Mouse (Mus musculus) midbrain, embryonic 13.5 days (tissue): ENCODE measurements at regions not wholly inside any gene's neighbourhood (a gene's known extent, or its start where the extent isn't known, plus 50 kb on each side); places are given as distances from the start of the nearest gene placed in this dataset.
A peak's percentile ranks its signal among the peaks of the same experiment; 100 is the strongest.

Experiments
- ATAC-seq: fragments of 200-750 bp; cut with Nextera tagmentation; 2 replicates; pipeline ENCODE4 v1.8.0; 2017; ENCODE audit warnings: mild to moderate bottlenecking, moderate TSS enrichment, moderate library complexity
- H3K27ac ChIP-seq: fragments of 300-500 bp; sonication (generic); 2 replicates; pipeline ENCODE4 v1.5.1; 2015; ENCODE audit warnings: inconsistent platforms, mild to moderate bottlenecking, moderate library complexity
- H3K27me3 ChIP-seq: fragments of 300-500 bp; sonication (generic); 2 replicates; pipeline ENCODE4 v1.6.1; 2015; ENCODE audit warnings: mild to moderate bottlenecking, inconsistent platforms
- H3K36me3 ChIP-seq: fragments of 300-500 bp; sonication (generic); 2 replicates; pipeline ENCODE4 v1.6.1; 2015; ENCODE audit warnings: mild to moderate bottlenecking, inconsistent platforms
- H3K4me1 ChIP-seq: fragments of 300-500 bp; sonication (generic); replicated peaks from 2 replicates; pipeline ENCODE4 v1.6.1; 2015; ENCODE audit warnings: inconsistent platforms
- H3K4me2 ChIP-seq: fragments of 300-500 bp; sonication (generic); replicated peaks from 2 replicates; pipeline ENCODE4 v1.6.1; 2015; ENCODE audit warnings: moderate library complexity, mild to moderate bottlenecking, inconsistent platforms
- H3K4me3 ChIP-seq: fragments of 300-500 bp; sonication (generic); replicated peaks from 2 replicates; pipeline ENCODE4 v1.5.1; 2015; ENCODE audit warnings: mild to moderate bottlenecking, inconsistent platforms
- H3K9ac ChIP-seq: fragments of 300-500 bp; sonication (generic); replicated peaks from 2 replicates; pipeline ENCODE4 v1.6.1; 2015; ENCODE audit warnings: mild to moderate bottlenecking, inconsistent platforms
- H3K9me3 ChIP-seq: fragments of 300-500 bp; sonication (generic); 2 replicates; pipeline ENCODE4 v1.6.1; 2016; ENCODE audit warnings: mild to moderate bottlenecking, inconsistent platforms
- WGBS: fragments of 180-500 bp; shearing (Covaris S2); methylation state at CpG from one replicate; pipeline ENCODE4 v1.1.7; 2015; 5-methylcytosine and 5-hydroxymethylcytosine counted together

DNA sequence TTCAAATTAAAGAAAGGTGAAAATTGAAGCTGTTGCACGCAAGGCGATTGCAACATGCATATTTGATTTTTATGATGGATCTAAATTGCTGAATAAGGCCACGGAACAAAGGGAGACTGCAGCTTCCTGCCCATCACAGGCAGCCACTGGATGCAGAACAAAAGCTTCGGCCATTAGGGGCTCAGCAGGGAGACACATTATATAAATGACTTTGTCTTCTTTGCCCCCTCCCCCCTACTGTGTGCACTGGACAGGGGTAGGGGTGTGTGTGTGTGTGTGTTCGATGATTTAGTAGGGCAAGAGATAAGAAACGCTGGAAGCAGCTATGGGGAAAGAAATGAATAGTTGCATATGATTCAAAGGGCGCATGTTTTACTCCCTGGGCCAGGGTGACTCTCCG is 481.2 kb upstream of the Pmfbp1 start:
- Histone ChIP-seq H3K4me3 (no peak overlapping the region), H3K27me3 (no peaks in the 10 kb centered on the region), H3K36me3 (no peaks in the 10 kb centered on the region), H3K4me2 (no peak overlapping the region), H3K9me3 (no peaks in the 10 kb centered on the region), H3K4me1 (peaks cover 12% of the 10 kb centered on the region), H3K9ac (no peak overlapping the region), H3K27ac (peak overlapping the region; percentile 79)
- ATAC-seq, result peak; percentile 69; the same call in 1 of the 2 replicates
- 14% methylated on average over 8 of the region's 8 CpGs for whole genome bisulfite sequencing

DNA sequence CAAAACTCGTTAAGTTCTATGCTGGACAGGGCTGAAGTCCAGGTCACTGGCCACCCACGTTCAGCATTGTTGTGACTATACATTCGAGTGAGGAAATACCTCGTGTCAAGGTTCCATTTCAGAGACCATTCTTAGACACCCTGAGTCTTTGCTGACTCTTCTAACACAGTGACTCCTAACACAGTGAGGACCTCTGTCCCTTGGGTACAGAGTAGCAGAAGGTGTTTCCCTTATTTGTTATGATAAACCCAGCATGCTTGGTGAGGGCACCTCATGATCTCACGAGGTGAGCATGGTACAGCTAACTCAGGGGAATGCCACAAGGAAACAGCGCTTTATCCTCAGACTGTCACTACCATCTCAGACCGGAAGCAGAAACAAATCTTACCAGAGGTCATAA is 480.2 kb upstream of the Pmfbp1 start:
- Histone ChIP-seq H3K9ac (no peak overlapping the region), H3K4me2 (no peak overlapping the region), H3K36me3 (no peaks in the 10 kb centered on the region), H3K9me3 (no peaks in the 10 kb centered on the region), H3K27ac (peak overlapping the region; percentile 79; the same call in 1 of the 2 replicates), H3K27me3 (no peaks in the 10 kb centered on the region), H3K4me1 (peaks cover 12% of the 10 kb centered on the region), H3K4me3 (no peak overlapping the region)
- ATAC-seq, result no peak
- WGBS, result 65% methylated on average over 7 of the region's 7 CpGs

DNA sequence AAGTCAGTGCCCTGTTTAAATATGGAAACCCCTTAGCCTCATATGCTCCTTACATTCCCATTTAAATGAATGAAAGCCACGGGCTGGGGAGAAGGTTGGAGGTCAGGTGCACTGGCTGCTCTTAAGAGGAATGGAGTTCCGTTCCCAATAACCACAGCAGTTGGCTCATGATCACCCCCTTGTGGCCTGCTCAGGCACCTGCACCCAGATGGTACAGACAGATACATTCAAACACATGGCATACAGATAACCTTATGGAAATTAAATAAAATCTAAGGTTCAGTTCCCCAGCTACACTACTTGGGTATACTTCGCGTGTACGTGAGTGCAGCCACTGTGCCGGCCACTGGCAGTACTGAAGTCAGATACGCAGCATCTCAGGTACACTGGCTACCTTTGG is 479.1 kb upstream of the Pmfbp1 start:
- Histone ChIP-seq H3K4me1 (peaks cover 12% of the 10 kb centered on the region), H3K36me3 (no peaks in the 10 kb centered on the region), H3K4me2 (no peak overlapping the region), H3K4me3 (no peak overlapping the region), H3K27me3 (no peaks in the 10 kb centered on the region), H3K27ac (no peak overlapping the region), H3K9me3 (no peaks in the 10 kb centered on the region), H3K9ac (no peak overlapping the region)
- ATAC-seq, result no peak; the same call in 1 of the 2 replicates
- WGBS, result 74% methylated on average over 7 of the region's 7 CpGs

DNA sequence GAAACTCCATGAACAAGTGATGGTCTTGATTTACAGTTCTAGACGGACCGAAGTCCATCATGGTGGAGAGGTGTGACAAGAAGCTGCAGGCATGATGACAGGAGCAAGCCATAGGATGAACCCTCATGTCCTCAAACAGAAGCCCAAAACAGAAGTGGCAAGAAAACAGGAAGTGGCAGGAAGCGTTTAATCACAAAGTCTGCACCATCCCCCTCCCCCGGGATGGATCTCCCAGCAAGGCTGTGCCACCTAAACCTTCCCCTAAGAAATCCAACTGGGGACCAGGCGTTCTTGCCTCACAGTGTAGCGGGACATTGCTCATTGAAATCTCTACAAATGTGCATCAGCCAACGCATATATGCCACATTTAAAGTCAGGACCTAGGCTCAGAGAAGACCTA is 474.3 kb upstream of the Pmfbp1 start:
- WGBS, result 88% methylated on average over 7 of the region's 7 CpGs
- Histone ChIP-seq H3K9me3 (no peaks in the 10 kb centered on the region), H3K4me3 (no peak overlapping the region), H3K36me3 (no peaks in the 10 kb centered on the region), H3K4me1 (no peaks in the 10 kb centered on the region), H3K27me3 (no peaks in the 10 kb centered on the region), H3K27ac (no peak overlapping the region), H3K4me2 (no peak overlapping the region), H3K9ac (no peak overlapping the region)
- ATAC-seq, result no peak

GRCm38 (mm10) chr8:109020102-109020501 is 473.7 kb upstream of the Pmfbp1 start:
- Histone ChIP-seq H3K9me3 (no peaks in the 10 kb centered on the region), H3K4me2 (no peak overlapping the region), H3K36me3 (no peaks in the 10 kb centered on the region), H3K27ac (no peak overlapping the region), H3K9ac (no peak overlapping the region), H3K4me3 (no peak overlapping the region), H3K4me1 (no peaks in the 10 kb centered on the region), H3K27me3 (no peaks in the 10 kb centered on the region)
- ATAC-seq, result no peak
- WGBS, result 86% methylated on average over 4 of the region's 4 CpGs

DNA sequence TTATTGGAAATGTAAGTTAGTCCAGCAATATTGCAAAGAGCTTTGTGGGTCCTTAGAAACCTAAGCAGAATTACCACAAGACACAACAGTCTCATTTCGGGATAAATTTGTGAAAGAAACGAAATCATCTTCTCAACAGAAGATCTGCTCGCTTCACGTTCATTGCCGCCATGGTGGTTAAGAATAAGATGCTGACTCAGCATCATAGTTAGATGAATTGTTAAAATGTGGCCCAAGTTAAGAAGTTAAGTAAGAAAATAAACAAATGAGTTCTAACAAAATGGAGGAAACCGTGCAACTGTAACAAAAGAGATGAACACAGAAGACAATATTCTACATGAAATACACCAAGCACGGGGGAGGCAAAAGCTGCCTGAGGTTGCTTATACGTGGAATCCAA is 465.9 kb upstream of the Pmfbp1 start:
- WGBS, result 94% methylated on average over 8 of the region's 8 CpGs
- Histone ChIP-seq H3K4me2 (no peak overlapping the region), H3K27ac (no peak overlapping the region), H3K36me3 (no peaks in the 10 kb centered on the region), H3K9ac (no peak overlapping the region), H3K9me3 (no peaks in the 10 kb centered on the region), H3K4me3 (no peak overlapping the region), H3K4me1 (no peaks in the 10 kb centered on the region), H3K27me3 (no peaks in the 10 kb centered on the region)
- no peak for ATAC-seq

DNA sequence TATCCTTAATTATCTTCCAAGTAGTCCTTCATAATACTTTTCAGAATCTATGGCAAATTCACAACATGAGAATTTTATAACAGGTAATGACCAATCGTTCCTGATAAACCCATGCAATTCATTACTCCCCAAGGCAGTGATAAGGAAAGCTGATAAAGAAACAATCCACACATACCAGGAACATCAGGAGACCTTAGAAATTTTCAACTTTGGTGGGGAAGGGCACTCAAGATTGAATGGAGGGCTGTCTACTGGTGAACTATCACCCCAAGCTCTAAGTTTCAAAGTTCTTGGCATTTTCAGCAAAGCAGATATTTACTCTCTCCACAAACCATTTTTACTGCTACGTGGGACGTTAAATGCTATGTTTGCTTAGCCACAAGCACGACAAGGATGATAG is 440.2 kb upstream of the Pmfbp1 start:
- no peak for ATAC-seq
- peaks cover 7% of the 10 kb centered on the region; the same call in 1 of the 2 replicates for H3K9me3 ChIP-seq
- no peak overlapping the region for H3K9ac ChIP-seq
- no peaks in the 10 kb centered on the region for H3K27me3 ChIP-seq
- no peaks in the 10 kb centered on the region for H3K36me3 ChIP-seq
- WGBS, result 91% methylated on average over 4 of the region's 4 CpGs
- H3K4me2 ChIP-seq, result no peak overlapping the region
- no peak overlapping the region for H3K27ac ChIP-seq
- no peak overlapping the region for H3K4me3 ChIP-seq
- no peaks in the 10 kb centered on the region for H3K4me1 ChIP-seq

- 77% methylated on average over 5 of the region's 5 CpGs for WGBS
- Histone ChIP-seq H3K4me3 (0 out of 2 replicates have a peak overlapping the region, but pooled peaks have one; percentile 14), H3K9me3 (no peaks in the 10 kb centered on the region), H3K4me2 (no peak overlapping the region; the same call in 1 of the 2 replicates), H3K4me1 (no peaks in the 10 kb centered on the region), H3K9ac (no peak overlapping the region), H3K27me3 (no peaks in the 10 kb centered on the region), H3K36me3 (no peaks in the 10 kb centered on the region), H3K27ac (no peak overlapping the region)
- no peak for ATAC-seq
These were observed 434.7 kb upstream of the Pmfbp1 start for GRCm38 (mm10) chr8:109059152-109059551.

GRCm38 (mm10) chr8:109062376-109062775 is 431.5 kb upstream of the Pmfbp1 start:
- no peak for ATAC-seq
- H3K9ac ChIP-seq, result no peak overlapping the region
- H3K4me1 ChIP-seq, result no peaks in the 10 kb centered on the region
- H3K9me3 ChIP-seq, result peaks cover 7% of the 10 kb centered on the region; the same call in 1 of the 2 replicates
- no peak overlapping the region for H3K27ac ChIP-seq
- H3K4me3 ChIP-seq, result no peak overlapping the region
- no peak overlapping the region for H3K4me2 ChIP-seq
- H3K27me3 ChIP-seq, result no peaks in the 10 kb centered on the region
- H3K36me3 ChIP-seq, result no peaks in the 10 kb centered on the region

DNA sequence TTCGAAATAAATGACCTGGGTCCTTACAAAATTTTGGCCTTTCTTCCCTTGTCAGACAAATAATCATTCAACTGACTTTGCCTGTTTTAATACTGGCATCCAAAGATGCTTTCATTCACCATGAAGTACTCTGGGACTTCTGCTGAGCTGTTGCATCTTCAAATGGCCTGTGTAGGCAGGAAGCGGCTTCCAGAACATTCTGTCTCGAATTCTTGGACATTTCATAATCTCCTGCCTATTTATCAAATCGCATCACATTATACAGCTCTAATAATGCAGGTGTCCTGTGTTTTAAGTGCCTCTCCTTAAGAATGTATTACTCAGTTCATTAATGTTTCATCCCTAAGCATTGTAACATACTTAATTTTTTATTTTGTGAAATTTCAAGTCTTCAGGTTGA is 420.1 kb upstream of the Pmfbp1 start:
- Histone ChIP-seq H3K4me2 (no peak overlapping the region), H3K4me3 (no peak overlapping the region), H3K27me3 (no peaks in the 10 kb centered on the region), H3K9ac (no peak overlapping the region), H3K4me1 (no peaks in the 10 kb centered on the region), H3K36me3 (no peaks in the 10 kb centered on the region), H3K27ac (no peak overlapping the region), H3K9me3 (no peaks in the 10 kb centered on the region)
- WGBS, result 94% methylated on average over 4 of the region's 4 CpGs
- no peak for ATAC-seq

DNA sequence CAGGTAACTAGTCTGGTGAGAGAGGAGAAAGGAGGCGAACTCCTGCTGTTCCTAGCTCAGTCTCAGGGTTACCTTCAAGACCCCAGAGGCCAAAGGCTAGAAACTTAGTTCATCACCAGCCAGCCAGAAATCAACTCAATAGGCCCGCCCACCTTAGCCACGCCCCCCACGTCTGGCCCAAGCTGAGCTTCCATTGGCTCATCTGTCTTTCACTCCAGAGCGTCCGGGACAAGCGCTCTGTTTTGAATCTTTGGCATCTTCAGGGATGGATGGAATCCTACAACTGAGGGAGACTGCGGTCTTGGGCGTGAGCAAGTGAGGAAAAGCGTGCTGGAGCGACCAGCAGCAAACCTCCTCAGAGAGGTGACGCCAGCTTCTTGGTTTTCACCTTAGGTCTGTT is 418.8 kb upstream of the Pmfbp1 start:
- H3K27ac ChIP-seq, result no peak overlapping the region
- no peak overlapping the region for H3K9ac ChIP-seq
- H3K4me3 ChIP-seq, result peak overlapping the region; percentile 27
- ATAC-seq, result no peak
- H3K36me3 ChIP-seq, result no peaks in the 10 kb centered on the region
- H3K4me1 ChIP-seq, result no peaks in the 10 kb centered on the region
- peak overlapping the region; percentile 46 for H3K4me2 ChIP-seq
- no peaks in the 10 kb centered on the region for H3K9me3 ChIP-seq
- 14% methylated on average over 12 of the region's 12 CpGs for WGBS
- H3K27me3 ChIP-seq, result no peaks in the 10 kb centered on the region

DNA sequence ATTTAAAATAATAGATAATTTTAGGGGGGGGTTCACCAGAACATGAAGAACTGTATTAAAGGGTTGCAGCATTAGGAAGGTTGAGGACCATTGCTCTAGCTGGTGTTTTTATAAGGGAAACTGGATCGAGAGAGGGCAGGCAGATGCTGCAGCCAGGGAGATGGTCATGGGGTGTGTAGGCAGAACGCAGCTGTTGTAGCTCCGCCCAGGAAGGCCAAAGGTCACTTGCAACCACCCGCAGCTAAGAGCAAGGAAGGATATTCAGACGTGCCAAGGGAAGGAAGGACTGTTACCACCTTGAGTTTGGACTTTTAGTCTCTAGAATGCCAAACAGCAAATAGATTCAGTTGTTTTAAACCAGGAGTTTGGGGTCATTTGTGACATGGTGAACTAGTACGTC is 414.6 kb upstream of the Pmfbp1 start:
- H3K27me3 ChIP-seq, result no peaks in the 10 kb centered on the region
- H3K4me1 ChIP-seq, result no peaks in the 10 kb centered on the region
- H3K36me3 ChIP-seq, result no peaks in the 10 kb centered on the region
- no peak overlapping the region for H3K27ac ChIP-seq
- no peak for ATAC-seq
- 65% methylated on average over 6 of the region's 6 CpGs for WGBS
- H3K9me3 ChIP-seq, result peaks cover 4% of the 10 kb centered on the region; the same call in 1 of the 2 replicates
- H3K9ac ChIP-seq, result no peak overlapping the region
- no peak overlapping the region for H3K4me2 ChIP-seq
- no peak overlapping the region for H3K4me3 ChIP-seq

DNA sequence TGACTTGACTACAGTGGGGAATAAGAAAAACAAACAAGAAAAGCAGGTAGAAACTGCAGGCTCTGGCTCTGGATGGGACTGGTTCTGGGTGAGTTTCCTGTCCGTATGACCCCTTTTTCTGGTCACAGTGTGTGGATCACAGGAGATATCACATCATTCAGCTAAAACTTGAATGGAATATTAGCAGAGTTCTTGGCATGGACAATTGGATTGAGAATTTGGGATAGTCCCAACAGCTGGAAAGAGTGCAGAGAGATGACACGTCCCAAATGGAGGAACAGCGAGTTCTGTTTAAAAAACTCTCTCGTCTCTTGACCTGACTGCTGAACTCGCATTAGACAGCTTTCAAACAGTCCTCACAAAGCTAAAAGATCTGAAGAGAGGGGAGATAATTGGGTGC is 412.5 kb upstream of the Pmfbp1 start:
- peaks cover 4% of the 10 kb centered on the region; the same call in 1 of the 2 replicates for H3K9me3 ChIP-seq
- no peak for ATAC-seq
- 89% methylated on average over 5 of the region's 5 CpGs for WGBS
- no peak overlapping the region for H3K27ac ChIP-seq
- H3K27me3 ChIP-seq, result no peaks in the 10 kb centered on the region
- H3K9ac ChIP-seq, result no peak overlapping the region
- H3K4me3 ChIP-seq, result no peak overlapping the region
- H3K4me1 ChIP-seq, result no peaks in the 10 kb centered on the region
- no peaks in the 10 kb centered on the region for H3K36me3 ChIP-seq
- no peak overlapping the region for H3K4me2 ChIP-seq
